ENCODE assay signal across 15 mouse cellular contexts in genomic region chr12:104747252-104747651, GRCm38 (mm10).
"Had no signal": no experiment of that assay in that cellular context is flagged by ENCODE, and none has a peak within 500 bp of the region (broad histone marks: within the 10 kb centered on the region; RNA-seq: fewer than 3 reads in every experiment).

No protein-coding gene starts in this region.

- H3K4me3 ChIP-seq: neural tube, embryonic 15.5 days; stomach, embryonic 15.5 days had no signal

- H3K4me2 ChIP-seq: neural tube, embryonic 15.5 days; stomach, embryonic 15.5 days had no signal

- H3K27me3 ChIP-seq: neural tube, embryonic 15.5 days; stomach, embryonic 15.5 days had no signal

- DNase-seq: retina, postnatal 1 day; right cerebral cortex, adult 18-20 months; right cerebral cortex, postnatal 14 days; right cerebral cortex, postnatal 25 days; right cerebral cortex, postnatal 4 days; spleen, adult 18-20 months; thymus, adult 18-20 months; thymus, adult 2 months; thymus, postnatal 14 days; thymus, postnatal 25 days; thymus, postnatal 36 days; thymus, postnatal 4 days had no signal

- H3K36me3 ChIP-seq: neural tube, embryonic 15.5 days; stomach, embryonic 15.5 days had no signal

- H3K9me3 ChIP-seq: neural tube, embryonic 15.5 days; stomach, embryonic 15.5 days had no signal

- H3K27ac ChIP-seq: neural tube, embryonic 15.5 days; stomach, embryonic 15.5 days; stomach, postnatal 0 days had no signal

- H3K9ac ChIP-seq: neural tube, embryonic 15.5 days; stomach, embryonic 15.5 days had no signal
